Mouse (Mus musculus) megakaryocyte, adult 5-6 weeks (primary cell): ENCODE measurements around the gene 1700028K03Rik. TPM values are rescaled to one million over a fixed set of nuclear protein-coding genes. Genes with fewer than 3 reads are reported as not detected.
A peak's percentile ranks its signal among the peaks of the same experiment; 100 is the strongest.

Source experiments
- ATAC-seq: 2 replicates; pipeline ENCODE4 v1.8.0; 2016; ENCODE audit warnings: mild to moderate bottlenecking, inconsistent platforms; ENCODE audit not compliant: poor library complexity, severe bottlenecking
- total RNA-seq, 2 experiments: library from RNA; stranded (forward) in 1 of 2; stranded (reverse) in 1 of 2; fragments of 153-499, 151-499 nt in 1 of 2; fragments of 221-1000, 200-1000 nt in 1 of 2; gene quantifications; 2 replicates each; pipeline versions ENCODE4 v1.2.3 to v1.2.4; 2015 to 2017

The 1700028K03Rik gene
- total RNA-seq, 2 experiments from 2014 or later = not detected

DNA sequence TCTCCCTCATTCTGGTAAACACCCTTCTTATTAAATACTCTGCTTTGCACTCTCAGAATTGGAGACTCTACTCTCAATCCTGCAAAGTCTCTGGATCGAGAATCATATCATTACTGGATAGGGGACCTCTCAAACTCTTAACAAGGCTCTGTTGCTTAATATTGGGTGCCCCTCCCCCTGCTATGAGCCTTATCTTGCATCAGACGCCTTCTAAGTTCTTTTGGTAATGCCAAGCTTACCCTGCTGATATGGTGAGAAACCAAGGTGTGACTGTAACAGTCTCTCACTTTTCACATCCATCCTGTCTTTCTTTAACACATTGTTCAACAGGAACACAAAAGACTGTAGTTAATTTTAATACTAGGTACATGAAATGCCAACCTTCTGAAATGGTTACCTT is 919 bp upstream of the 1700028K03Rik start:
- no peak for ATAC-seq

DNA sequence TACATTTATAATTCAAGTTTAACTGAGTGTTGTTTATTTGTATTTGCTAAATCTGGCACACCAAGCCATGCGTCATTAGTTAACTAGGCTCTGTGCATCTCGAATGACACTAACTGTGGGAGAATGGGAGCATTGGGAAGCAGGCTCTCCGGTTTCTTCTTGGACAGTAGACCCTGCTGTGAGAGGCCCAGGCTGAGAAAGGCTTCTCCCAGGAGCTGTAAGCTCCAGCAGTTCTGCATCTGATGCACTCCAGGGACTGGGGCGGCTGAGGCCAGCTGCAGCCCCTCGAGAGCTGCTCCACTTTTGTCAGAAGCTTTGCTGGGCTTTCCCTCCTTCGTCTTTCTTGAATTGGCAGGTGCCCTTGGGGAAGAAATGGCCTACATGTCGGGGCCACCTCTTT is 7.2 kb downstream of the 1700028K03Rik start:
- no peak for ATAC-seq

DNA sequence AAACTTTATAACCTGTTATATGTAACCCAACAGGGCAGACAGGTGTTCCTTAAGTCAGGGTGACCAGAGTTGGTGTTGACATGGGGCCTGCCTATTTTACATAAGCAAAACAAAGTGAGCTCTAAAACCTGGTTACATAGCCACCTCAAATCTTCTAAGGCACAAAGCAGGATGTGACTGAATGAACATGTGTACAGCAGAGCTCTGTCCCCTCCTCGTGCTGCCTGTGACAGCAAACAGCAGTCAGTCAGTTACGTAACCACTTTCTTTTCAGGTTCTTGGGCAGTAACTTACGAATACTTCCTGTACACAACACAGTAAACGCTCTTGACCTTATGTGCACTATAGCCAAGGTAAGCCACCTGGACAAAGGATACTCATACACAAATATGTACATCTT is 11.4 kb downstream of the 1700028K03Rik start:
- peak; percentile 66 for ATAC-seq

DNA sequence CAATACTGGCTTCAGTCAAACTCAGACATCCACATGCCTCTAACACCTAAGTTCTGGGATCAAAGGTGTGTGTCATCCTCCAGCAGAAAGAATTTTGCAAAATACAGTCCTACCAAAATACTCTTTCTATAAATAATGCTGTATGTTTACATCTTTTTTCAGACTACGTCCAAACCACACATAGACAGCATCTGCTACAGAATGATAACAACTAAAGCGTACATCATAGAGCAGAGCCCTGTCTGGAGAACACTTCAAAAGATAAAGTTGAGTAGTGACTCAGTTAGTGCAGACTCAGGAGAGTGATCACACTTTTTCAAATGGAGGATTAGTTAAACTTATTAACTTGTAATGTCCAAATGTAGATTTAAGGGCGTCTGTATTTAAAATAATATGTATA is 13.4 kb downstream of the 1700028K03Rik start:
- ATAC-seq = no peak

DNA sequence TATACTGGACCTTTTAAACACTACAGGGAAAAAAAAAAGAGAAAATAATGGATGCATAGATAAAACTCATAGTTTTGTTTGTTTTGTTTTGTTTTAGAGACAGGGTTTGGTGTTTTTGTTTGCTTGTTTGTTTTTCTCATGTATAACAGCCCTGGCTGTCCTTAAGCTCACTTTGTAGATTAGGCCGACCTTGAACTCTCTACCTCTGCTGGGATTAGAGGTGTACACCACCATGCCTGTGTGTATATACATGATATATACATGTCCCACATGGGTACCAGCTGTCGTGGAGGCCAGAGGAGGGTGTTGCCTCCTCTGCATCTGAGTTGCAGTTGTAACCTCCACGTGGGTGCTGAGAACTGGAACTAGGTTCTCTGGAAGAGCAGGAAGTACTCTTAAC is 13.9 kb downstream of the 1700028K03Rik start:
- ATAC-seq = no peak

DNA sequence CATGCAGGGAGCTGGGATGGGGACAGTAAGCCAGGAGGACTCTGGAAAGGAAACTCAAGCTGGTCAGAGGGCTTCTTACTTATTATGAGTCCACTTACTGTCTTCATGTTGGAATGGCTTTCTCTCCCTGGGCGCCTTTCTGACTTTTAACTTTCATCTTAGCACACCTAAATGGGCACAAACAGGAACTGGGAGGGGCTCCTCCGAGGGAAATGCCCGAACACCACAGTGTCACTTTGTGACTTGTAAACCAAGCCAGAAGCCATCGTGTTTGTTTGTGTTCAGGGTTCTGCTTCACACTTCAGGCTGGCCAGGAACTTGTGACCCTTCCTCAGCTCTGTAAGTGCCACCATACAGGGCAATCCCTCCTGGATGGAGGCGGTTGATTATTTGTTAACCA is 19.8 kb downstream of the 1700028K03Rik start:
- ATAC-seq = no peak

DNA sequence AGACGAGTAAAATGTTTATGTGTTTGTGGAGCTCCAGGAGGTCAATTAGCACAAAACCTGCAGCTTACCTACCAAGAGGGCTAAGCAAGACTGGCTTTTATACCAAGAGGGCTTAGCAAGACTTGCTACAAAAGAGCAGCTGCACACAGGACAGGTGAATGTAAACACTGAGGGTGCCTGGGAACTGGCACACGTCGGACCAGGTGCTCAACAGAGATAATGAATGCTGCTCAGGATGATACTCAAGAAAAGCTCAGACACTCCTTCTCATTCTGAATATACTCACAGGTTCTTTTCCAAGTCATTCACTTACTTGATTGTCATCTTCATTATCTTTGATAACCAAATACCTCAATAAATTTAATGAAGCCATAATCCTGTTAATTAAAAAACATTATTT is 22.5 kb downstream of the 1700028K03Rik start:
- no peak for ATAC-seq

DNA sequence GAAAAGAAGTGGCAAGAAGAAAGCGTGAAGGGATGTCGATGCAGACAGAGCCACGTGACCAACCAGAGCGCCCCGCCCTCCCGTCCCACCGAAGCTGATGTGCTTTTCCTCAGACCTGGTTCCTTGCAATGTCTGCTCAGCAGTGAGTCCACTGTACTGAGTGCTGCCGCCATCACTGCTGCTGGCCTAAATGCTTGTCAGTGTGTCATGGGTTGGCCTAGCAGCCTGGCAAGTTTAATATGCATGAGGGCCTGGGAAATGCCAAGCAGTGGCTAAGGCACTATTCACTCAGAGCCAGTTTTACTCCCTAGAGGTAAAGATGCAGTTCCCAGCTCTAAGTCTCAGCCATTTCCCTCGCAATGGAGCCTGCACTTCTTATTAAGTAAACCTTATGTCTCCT is 34.6 kb downstream of the 1700028K03Rik start:
- ATAC-seq = no peak

DNA sequence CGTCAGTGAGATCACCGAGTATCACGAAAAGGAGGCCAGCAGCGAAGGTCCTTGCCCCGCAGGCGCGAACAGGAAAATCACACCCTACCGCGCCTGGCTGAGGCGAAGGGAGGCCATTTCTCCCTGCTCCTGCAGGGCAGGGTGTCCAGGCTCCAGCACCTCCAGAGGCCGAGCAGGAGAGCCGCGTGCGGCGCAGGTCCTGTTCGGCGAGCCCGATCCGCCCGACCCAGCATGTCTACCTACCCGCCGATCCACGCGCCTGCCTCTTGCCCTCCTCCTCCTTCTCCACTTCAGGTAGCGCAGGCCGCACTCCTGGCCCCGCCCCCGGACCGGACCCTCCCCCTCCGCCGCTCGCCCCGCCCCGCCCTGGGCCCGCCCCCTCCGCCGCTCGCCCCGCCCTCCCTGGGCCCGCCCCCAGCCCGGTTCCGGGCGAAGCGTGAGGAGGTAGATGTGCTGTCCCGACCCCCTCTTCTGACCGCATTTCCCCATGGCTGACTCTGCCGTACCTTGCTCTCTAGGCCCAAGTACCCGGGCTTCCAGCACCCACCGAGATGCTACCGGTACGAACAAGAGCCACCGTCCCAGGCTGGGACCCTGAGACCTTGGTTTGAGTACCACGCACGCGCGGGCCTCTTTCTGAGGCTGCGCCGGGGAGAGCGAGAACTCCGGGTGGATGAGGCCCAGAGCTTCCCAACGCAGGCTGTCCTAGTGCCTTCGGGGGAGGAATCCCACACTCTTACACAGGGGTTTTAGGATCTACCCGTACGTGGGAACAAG is 63.0 kb downstream of the 1700028K03Rik start, which contains the start of the genes Rpap2 and Glmn:
Gene Rpap2 (plus strand): TSS at position 73 of the 777 bp plus-strand sequence.
Gene Glmn (minus strand): TSS at position 588 of the 777 bp plus-strand sequence.
- peak; percentile 90 for ATAC-seq

DNA sequence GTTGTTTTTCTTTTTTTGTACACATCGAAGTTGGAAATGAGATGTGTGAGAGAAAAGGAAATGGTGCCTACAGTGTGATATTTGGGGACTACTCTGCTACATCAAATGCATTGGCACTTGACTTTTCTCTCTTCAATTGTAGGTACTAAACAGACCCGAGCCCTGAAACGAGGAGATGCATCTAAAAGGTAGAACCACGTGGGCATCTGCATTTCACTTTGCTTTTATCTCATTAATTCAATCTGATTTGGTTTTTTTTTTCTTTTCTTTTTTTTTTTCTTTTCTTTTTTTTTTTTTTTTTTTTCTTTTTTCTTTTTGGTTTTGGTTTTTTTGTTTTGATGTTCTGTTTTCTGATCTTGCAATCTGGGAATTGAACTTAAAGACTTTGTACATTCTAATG is 63.9 kb downstream of the 1700028K03Rik start:
- no peak for ATAC-seq

Other genes with a start within 250 kb of the 1700028K03Rik start
- 0.89 and 1.3 TPM in 2 replicates for gene Tgfbr3, start 245.1 kb upstream of the 1700028K03Rik start, total RNA-seq (2015)
- gene Tgfbr3, start 245.1 kb upstream of the 1700028K03Rik start, total RNA-seq (2017) = 1.3 and 1.7 TPM in 2 replicates
- gene Brdt, start 203.6 kb upstream of the 1700028K03Rik start, total RNA-seq (2015) = 0.25 and 0.41 TPM in 2 replicates
- gene Brdt, start 203.6 kb upstream of the 1700028K03Rik start, total RNA-seq (2017) = not detected in 2 replicates
- not detected in 2 replicates for gene Ephx4, start 132.0 kb upstream of the 1700028K03Rik start, total RNA-seq (2015)
- not detected in 2 replicates for gene Ephx4, start 132.0 kb upstream of the 1700028K03Rik start, total RNA-seq (2017)
- gene Lpcat2b, start 103.2 kb upstream of the 1700028K03Rik start, total RNA-seq (2015) = not detected in 2 replicates
- gene Lpcat2b, start 103.2 kb upstream of the 1700028K03Rik start, total RNA-seq (2017) = not detected in 2 replicates
- 1.7 and 2.7 TPM in 2 replicates for gene Btbd8, start 96.7 kb upstream of the 1700028K03Rik start, total RNA-seq (2015)
- 0.99 and 2.0 TPM in 2 replicates for gene Btbd8, start 96.7 kb upstream of the 1700028K03Rik start, total RNA-seq (2017)
- not detected in 2 replicates for gene Gm42669, start 27.1 kb upstream of the 1700028K03Rik start, total RNA-seq (2015)
- 0.04 TPM in 1 of 2 replicates, not detected in the other for gene Gm42669, start 27.1 kb upstream of the 1700028K03Rik start, total RNA-seq (2017)
- 8.2 and 10.1 TPM in 2 replicates for gene Rpap2, start 62.7 kb downstream of the 1700028K03Rik start, total RNA-seq (2015)
- gene Rpap2, start 62.7 kb downstream of the 1700028K03Rik start, total RNA-seq (2017) = 9.9 and 11.7 TPM in 2 replicates
- gene Glmn, start 63.2 kb downstream of the 1700028K03Rik start, total RNA-seq (2015) = 6.0 and 6.6 TPM in 2 replicates
- 2.8 and 3.9 TPM in 2 replicates for gene Glmn, start 63.2 kb downstream of the 1700028K03Rik start, total RNA-seq (2017)
- gene Gfi1, start 191.3 kb downstream of the 1700028K03Rik start, total RNA-seq (2015) = 1.0 and 3.6 TPM in 2 replicates
- 2.2 and 3.7 TPM in 2 replicates for gene Gfi1, start 191.3 kb downstream of the 1700028K03Rik start, total RNA-seq (2017)